Mouse (Mus musculus) intestine, embryonic 14.5 days (tissue): ENCODE data around the gene Gas1. TPM values are rescaled to one million over a fixed set of nuclear protein-coding genes. Genes with fewer than 3 reads are reported as not detected.

Experiments used
- ATAC-seq: fragments of 200-750 bp; cut with Nextera tagmentation; replicated peaks from 2 replicates; pipeline ENCODE4 v1.8.0; 2017; ENCODE audit warnings: low read depth, moderate number of reproducible peaks, moderate TSS enrichment, moderate library complexity; ENCODE audit not compliant: low FRiP score, low TSS enrichment
- DNase-seq: peaks from one replicate; pipeline ENCODE4 v3.0.0-alpha.2; 2018; ENCODE audit warnings: low spot score
- H3K27ac ChIP-seq: fragments of 300-500 bp; sonication (generic); 2 replicates; pipeline ENCODE4 v1.5.1; 2014; ENCODE audit warnings: low read depth, mild to moderate bottlenecking, control low read depth
- H3K27me3 ChIP-seq: fragments of 300-500 bp; sonication (generic); replicated peaks from 2 replicates; pipeline ENCODE4 v1.6.1; 2014; ENCODE audit warnings: low read length, control low read depth; ENCODE audit not compliant: control insufficient read depth, insufficient read depth
- H3K36me3 ChIP-seq: fragments of 300-500 bp; sonication (generic); 2 replicates; pipeline ENCODE4 v1.6.1; 2014; ENCODE audit warnings: low read length, control low read depth; ENCODE audit not compliant: control insufficient read depth, insufficient read depth
- H3K4me1 ChIP-seq: fragments of 300-500 bp; sonication (generic); replicated peaks from 2 replicates; pipeline ENCODE4 v1.6.1; 2014; ENCODE audit warnings: low read length, control low read depth, mixed read lengths; ENCODE audit not compliant: control insufficient read depth, insufficient read depth
- H3K4me2 ChIP-seq: fragments of 300-500 bp; sonication (generic); 2 replicates; pipeline ENCODE4 v1.6.1; 2014; ENCODE audit warnings: low read length
- H3K4me3 ChIP-seq: fragments of 300-500 bp; sonication (generic); 2 replicates; pipeline ENCODE4 v1.5.1; 2014; ENCODE audit warnings: low read depth, low read length, control low read depth, mixed read lengths
- H3K9ac ChIP-seq: fragments of 300-500 bp; sonication (generic); 2 replicates; pipeline ENCODE4 v1.6.1; 2014; ENCODE audit warnings: mild to moderate bottlenecking, low read length
- H3K9me3 ChIP-seq: fragments of 300-500 bp; sonication (generic); 2 replicates; pipeline ENCODE4 v1.6.1; 2016; ENCODE audit warnings: low read length, control low read depth; ENCODE audit not compliant: control insufficient read depth
- whole genome bisulfite sequencing: fragments of 180-500 bp; shearing (Covaris S2); extraction: QIAGEN DNeasy Blood & Tissue Kit; methylation state at CpG from one replicate; pipeline ENCODE4 v1.1.7; 2014; 5-methylcytosine and 5-hydroxymethylcytosine counted together
- polyA plus RNA-seq: library from polyadenylated mRNA; unstranded; fragments of >200 nt; fragmentation: Nextera tagmentation; extraction: Ambion mirVana; gene quantifications from 2 replicates; pipeline ENCODE4 v1.2.1, GENCODE M21; 2014

The Gas1 gene
- polyA plus RNA-seq, result 116 and 120 TPM in 2 replicates

GRCm38 (mm10) chr13:60177106-60177796, at the start of gene Gas1:
Gas1 (minus strand) TSS chr13:60177365.
- H3K9me3 ChIP-seq, result no peaks in the 10 kb centered on the region
- peak within 1 kb of the TSS; percentile 99 for H3K27ac ChIP-seq
- no peaks in the 10 kb centered on the region for H3K36me3 ChIP-seq
- H3K9ac ChIP-seq, result peak within 1 kb of the TSS; percentile 97
- H3K4me2 ChIP-seq, result peak within 1 kb of the TSS; percentile 60
- H3K4me3 ChIP-seq, result peak within 1 kb of the TSS; percentile 79
- DNase-seq (peak; percentile 91), ATAC-seq (peak; percentile 90)
- WGBS, result under 1% methylated on average over 55 of the region's 59 CpGs
- H3K4me1 ChIP-seq, result peaks cover 11% of the 10 kb centered on the region
- no peaks in the 10 kb centered on the region for H3K27me3 ChIP-seq

GRCm38 (mm10) chr13:60226251-60226836, 49.2 kb upstream of the Gas1 start:
- Histone ChIP-seq H3K36me3 (no peaks in the 10 kb centered on the region), H3K27ac (peak overlapping the region; percentile 92), H3K9me3 (0 out of 2 replicates have a peak, but pooled peaks cover 4% of the 10 kb centered on the region), H3K27me3 (no peaks in the 10 kb centered on the region), H3K4me1 (peaks cover 37% of the 10 kb centered on the region), H3K9ac (no peak overlapping the region), H3K4me2 (peak overlapping the region; percentile 26), H3K4me3 (no peak overlapping the region)
- DNase-seq (no peak), ATAC-seq (peak; percentile 81)
- 9% methylated on average over 9 of the region's 9 CpGs for WGBS

GRCm38 (mm10) chr13:60225736-60226135, 48.6 kb upstream of the Gas1 start:
- Histone ChIP-seq H3K4me1 (peaks cover 37% of the 10 kb centered on the region), H3K27me3 (no peaks in the 10 kb centered on the region), H3K27ac (peak overlapping the region; percentile 92), H3K9ac (no peak overlapping the region), H3K4me2 (peak overlapping the region; percentile 26), H3K36me3 (no peaks in the 10 kb centered on the region), H3K9me3 (0 out of 2 replicates have a peak, but pooled peaks cover 4% of the 10 kb centered on the region), H3K4me3 (no peak overlapping the region)
- peak; percentile 57; the same call in 1 of the 2 replicates for ATAC-seq
- no peak for DNase-seq
- WGBS, result 3% methylated on average over 1 of the region's 1 CpGs

- H3K27me3 ChIP-seq, result no peaks in the 10 kb centered on the region
- no peak for DNase-seq
- no peak overlapping the region for H3K4me2 ChIP-seq
- peaks cover 37% of the 10 kb centered on the region for H3K4me1 ChIP-seq
- 0 out of 2 replicates have a peak, but pooled peaks cover 4% of the 10 kb centered on the region for H3K9me3 ChIP-seq
- no peak overlapping the region for H3K9ac ChIP-seq
- peak overlapping the region; percentile 92; the same call in 1 of the 2 replicates for H3K27ac ChIP-seq
- no peak overlapping the region for H3K4me3 ChIP-seq
- WGBS, result 74% methylated on average over 5 of the region's 5 CpGs
- no peaks in the 10 kb centered on the region for H3K36me3 ChIP-seq
- ATAC-seq, result peak; percentile 12; the same call in 1 of the 2 replicates
Observed at GRCm38 (mm10) chr13:60225276-60225675, 48.1 kb upstream of the Gas1 start.

- Histone ChIP-seq H3K4me2 (no peak overlapping the region), H3K36me3 (no peaks in the 10 kb centered on the region), H3K4me3 (no peak overlapping the region), H3K9ac (no peak overlapping the region), H3K27ac (no peak overlapping the region), H3K9me3 (0 out of 2 replicates have a peak, but pooled peaks cover 4% of the 10 kb centered on the region), H3K27me3 (no peaks in the 10 kb centered on the region), H3K4me1 (peaks cover 37% of the 10 kb centered on the region)
- no peak for ATAC-seq
- WGBS, result 60% methylated on average over 2 of the region's 2 CpGs
- DNase-seq, result no peak
Observed at GRCm38 (mm10) chr13:60223797-60224196, 46.6 kb upstream of the Gas1 start.

GRCm38 (mm10) chr13:60222336-60222735, 45.2 kb upstream of the Gas1 start:
- DNase-seq (peak; percentile 51), ATAC-seq (no peak)
- H3K27ac ChIP-seq, result peak overlapping the region; percentile 51; the same call in 1 of the 2 replicates
- H3K9me3 ChIP-seq, result 0 out of 2 replicates have a peak, but pooled peaks cover 4% of the 10 kb centered on the region
- H3K4me2 ChIP-seq, result peak overlapping the region; percentile 5; the same call in 1 of the 2 replicates
- H3K4me3 ChIP-seq, result no peak overlapping the region
- H3K4me1 ChIP-seq, result peaks cover 30% of the 10 kb centered on the region
- no peaks in the 10 kb centered on the region for H3K36me3 ChIP-seq
- no peak overlapping the region for H3K9ac ChIP-seq
- H3K27me3 ChIP-seq, result no peaks in the 10 kb centered on the region
- 51% methylated on average over 11 of the region's 11 CpGs for WGBS

- H3K9ac ChIP-seq, result no peak overlapping the region
- H3K36me3 ChIP-seq, result no peaks in the 10 kb centered on the region
- H3K27me3 ChIP-seq, result no peaks in the 10 kb centered on the region
- H3K4me1 ChIP-seq, result no peaks in the 10 kb centered on the region
- DNase-seq (no peak), ATAC-seq (no peak)
- H3K4me2 ChIP-seq, result no peak overlapping the region
- peaks cover 5% of the 10 kb centered on the region; the same call in 1 of the 2 replicates for H3K9me3 ChIP-seq
- no peak overlapping the region for H3K27ac ChIP-seq
- no peak overlapping the region for H3K4me3 ChIP-seq
- 47% methylated on average over 7 of the region's 7 CpGs for WGBS
Observed at GRCm38 (mm10) chr13:60213896-60214295, 36.7 kb upstream of the Gas1 start.

- Histone ChIP-seq H3K27ac (no peak overlapping the region), H3K9ac (no peak overlapping the region), H3K27me3 (no peaks in the 10 kb centered on the region), H3K4me1 (no peaks in the 10 kb centered on the region), H3K36me3 (no peaks in the 10 kb centered on the region), H3K9me3 (peaks cover 11% of the 10 kb centered on the region), H3K4me2 (no peak overlapping the region), H3K4me3 (no peak overlapping the region)
- no peak for ATAC-seq
- no peak for DNase-seq
- 85% methylated on average over 6 of the region's 6 CpGs for WGBS
Observed at GRCm38 (mm10) chr13:60207135-60207601, 30.0 kb upstream of the Gas1 start.
